Mouse (Mus musculus): ENCODE measurements around the gene 4931428L18Rik.
A peak's percentile ranks its signal among the peaks of the same experiment; 100 is the strongest.
"Not testable (repeated sequence)": the region's sequence is repeated elsewhere in the genome, so short reads cannot be mapped to it uniquely, and the experiment has no call there.

Gene 4931428L18Rik

GRCm38 (mm10) chr1:31058861-31059351 lies 163.6 kb downstream of the 4931428L18Rik start:
- no peak for DNase-seq (ENCODE audit: low spot score in 2 of 2)

DNA sequence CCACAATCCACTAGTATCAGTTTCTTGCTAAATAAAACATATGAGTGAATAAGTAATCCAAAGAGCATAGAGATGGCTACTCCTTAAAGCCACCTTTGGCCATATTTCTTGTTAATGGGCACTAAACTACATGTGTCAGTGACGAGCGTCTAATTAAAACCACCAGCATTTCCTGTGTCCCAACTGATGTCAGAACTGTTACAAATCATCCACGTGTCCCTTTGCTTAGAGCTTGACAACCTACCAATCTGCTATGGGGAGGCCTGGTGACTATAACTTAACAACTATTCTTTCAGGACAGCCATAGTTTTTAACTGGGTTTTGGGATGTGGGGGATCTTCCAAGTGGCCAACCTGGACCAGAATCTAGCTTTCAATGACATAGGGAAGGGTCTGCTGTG lies 164.3 kb downstream of the 4931428L18Rik start:
- DNase-seq (ENCODE audit: low spot score in 2 of 2): no peak

DNA sequence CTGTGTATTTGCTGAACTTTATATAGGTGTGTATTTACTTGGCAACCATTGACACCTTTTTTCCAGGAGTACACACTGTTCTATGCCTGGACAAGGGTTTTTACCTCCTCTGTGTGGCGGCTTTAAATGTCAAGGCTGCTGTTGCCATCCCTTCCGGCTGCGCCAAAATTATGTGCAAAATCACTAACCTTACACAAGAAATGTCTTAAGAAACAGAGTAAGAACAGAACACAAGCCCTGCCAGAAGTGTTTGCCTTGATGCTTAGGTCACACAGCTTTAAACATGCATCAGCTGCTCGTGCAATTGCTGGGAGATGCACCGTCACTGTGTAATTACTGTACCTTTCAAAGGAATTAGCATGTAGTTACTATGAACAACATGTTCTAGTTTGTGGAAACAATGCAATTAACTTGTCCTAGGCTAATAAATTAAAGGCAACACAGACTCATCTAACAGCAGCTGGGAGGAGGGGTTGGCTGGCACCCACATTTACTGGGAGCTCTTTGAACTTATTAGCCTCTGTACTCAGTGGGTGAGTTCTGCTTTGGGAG lies 171.0 kb downstream of the 4931428L18Rik start:
- DNase-seq (ENCODE audit: low spot score in 2 of 2): no peak

DNA sequence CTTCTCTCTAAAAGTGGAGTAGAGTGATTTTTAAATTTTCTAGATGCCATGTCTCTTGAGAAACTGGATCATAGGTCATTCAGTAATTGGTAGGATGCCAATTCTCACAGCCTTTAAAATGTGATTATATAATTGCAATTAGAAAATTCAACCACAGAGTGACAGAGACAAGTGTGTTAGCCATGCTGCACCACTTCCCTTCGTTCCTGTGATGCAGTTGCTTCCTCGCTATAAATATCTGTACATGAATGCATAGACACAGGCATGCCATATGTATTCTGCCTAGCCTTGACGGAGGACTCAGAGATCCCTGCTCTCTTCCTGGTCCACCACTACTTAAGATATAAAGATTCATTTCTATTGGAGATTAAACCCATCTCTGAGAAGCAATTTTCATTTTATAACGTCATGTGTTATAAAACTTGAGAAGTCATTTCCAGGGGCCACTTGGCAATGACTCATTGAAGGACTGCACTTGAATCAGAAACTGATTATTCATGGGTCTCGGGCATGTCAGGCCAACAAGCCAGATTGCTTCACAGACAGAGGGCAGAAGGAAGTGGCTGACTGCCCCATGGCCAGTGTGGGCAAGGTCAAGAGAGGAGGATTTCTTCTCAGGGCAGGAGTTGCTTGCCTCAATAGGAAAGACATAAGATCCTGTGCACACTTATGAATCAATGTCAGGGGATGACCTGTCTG lies 172.4 kb downstream of the 4931428L18Rik start:
- DNase-seq (ENCODE audit: low spot score in 2 of 2): no peak

DNA sequence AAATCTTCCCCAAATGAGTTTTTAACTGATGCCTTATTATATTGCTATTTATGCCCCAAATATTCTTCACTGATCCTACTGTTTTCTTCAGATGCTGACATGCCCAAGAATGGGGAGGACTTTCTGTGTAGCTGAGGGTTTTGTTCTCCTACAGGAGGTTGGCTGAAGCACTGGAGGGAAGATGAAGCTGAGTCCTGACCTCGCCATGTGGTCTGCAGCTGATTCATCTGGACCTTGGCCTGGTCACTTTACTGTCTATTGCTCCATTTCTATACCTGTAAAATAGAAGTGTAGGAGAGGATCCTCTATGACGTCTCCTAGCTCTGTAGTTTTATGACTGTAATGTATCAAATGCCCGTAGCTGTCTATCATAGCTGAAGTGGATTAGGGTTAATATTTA lies 179.3 kb downstream of the 4931428L18Rik start:
- no peak for DNase-seq (ENCODE audit: low spot score in 2 of 2)

- DNase-seq (ENCODE audit: low spot score in 2 of 2): no peak
Measured at GRCm38 (mm10) chr1:31042793-31043192, 179.7 kb downstream of the 4931428L18Rik start.

- DNase-seq (ENCODE audit: low spot score in 2 of 2): no peak
Measured at GRCm38 (mm10) chr1:31033851-31034534, 188.5 kb downstream of the 4931428L18Rik start.

DNA sequence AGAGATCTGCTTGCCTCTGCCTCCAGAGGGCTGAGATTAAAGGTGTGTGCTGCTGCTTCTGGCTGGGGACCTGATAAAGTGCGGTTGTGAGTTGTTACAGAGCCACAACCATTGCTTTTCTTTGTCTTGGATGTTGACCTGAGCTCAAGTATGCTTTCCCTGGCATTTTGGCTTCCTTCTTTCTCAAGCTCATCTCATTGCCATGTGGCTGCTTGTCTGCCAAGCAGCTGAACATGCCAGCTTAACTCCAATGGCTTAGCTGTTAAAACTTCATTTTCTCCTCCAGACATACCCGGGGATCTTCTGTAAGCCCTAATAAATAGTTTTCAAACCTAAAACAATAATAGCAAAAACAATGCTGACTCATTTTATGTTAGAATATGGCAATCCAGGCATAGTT lies 190.1 kb downstream of the 4931428L18Rik start:
- no peak for DNase-seq (ENCODE audit: low spot score in 2 of 2)

- no peak for DNase-seq (ENCODE audit: low spot score in 2 of 2)
Measured at GRCm38 (mm10) chr1:31023173-31023572, 199.3 kb downstream of the 4931428L18Rik start.

DNA sequence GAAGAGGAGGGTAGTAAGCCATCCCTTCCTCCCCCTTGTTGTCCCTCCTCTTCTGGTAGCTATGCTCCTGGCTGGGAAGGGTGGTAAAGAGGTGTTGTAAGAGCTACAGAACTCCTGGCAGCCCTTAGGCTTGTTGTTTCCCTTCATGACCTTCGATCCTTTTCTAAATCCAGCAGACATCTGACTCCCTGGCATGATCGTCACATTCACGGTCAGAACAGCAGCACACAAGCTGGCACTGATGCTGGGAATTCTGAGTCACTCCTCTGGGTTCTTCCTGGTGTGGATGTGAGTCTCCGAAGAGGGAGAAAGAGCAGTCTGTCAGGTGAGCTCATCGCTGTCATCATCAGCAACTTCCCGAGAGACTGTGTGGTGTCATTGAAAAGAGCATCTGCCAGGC lies 203.2 kb downstream of the 4931428L18Rik start:
- DNase-seq (ENCODE audit: low spot score in 2 of 2): no peak

DNA sequence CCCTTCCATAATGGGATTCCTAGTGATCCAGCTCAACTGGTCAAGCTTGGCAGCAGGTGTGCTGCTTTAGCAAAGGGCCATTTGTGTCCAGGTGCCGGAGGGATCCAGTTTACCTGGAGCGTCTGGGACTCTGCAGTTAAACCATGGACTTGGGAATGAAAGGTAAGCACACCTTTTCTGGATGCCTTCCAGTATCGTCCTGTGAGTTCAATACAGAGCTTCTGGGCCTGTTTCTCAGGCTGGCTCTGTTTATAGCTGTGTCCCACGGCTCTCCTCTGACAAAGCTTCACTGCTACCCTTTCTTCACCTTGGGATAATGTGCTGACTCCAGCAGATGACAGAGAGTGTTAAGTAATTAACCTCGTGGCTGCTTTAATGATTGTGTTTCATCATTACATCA lies 205.1 kb downstream of the 4931428L18Rik start:
- no peak for DNase-seq (ENCODE audit: low spot score in 2 of 2)

DNA sequence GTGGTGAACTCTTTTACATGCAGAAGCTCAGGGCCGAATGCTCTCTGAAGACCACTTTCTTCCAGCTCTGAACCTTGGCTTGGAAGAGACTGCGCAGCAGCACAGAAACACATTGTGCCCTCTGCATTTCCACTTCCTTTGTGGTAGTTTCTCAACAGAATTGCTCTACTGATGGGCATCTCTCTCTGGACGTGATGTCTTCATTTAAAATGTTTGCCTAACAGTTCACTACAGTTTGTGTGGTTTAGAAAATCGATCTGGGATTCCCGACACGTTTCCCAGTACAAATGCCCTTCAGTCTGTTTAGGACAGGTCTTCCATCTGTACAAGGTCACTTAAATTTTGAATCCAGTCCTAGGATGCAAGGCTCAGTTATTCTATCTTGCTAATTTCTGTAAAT lies 206.4 kb downstream of the 4931428L18Rik start:
- DNase-seq (ENCODE audit: low spot score in 2 of 2): no peak

- DNase-seq (ENCODE audit: low spot score in 2 of 2): no peak
Measured at GRCm38 (mm10) chr1:31015261-31015660, 207.2 kb downstream of the 4931428L18Rik start.

GRCm38 (mm10) chr1:30977868-30978267 lies 244.6 kb downstream of the 4931428L18Rik start, which contains the start of gene AC153137.1:
Gene AC153137.1, minus strand, starts transcription at chr1:30977968.
- not testable (repeated sequence) for DNase-seq (ENCODE audit: low spot score in 2 of 2)

DNA sequence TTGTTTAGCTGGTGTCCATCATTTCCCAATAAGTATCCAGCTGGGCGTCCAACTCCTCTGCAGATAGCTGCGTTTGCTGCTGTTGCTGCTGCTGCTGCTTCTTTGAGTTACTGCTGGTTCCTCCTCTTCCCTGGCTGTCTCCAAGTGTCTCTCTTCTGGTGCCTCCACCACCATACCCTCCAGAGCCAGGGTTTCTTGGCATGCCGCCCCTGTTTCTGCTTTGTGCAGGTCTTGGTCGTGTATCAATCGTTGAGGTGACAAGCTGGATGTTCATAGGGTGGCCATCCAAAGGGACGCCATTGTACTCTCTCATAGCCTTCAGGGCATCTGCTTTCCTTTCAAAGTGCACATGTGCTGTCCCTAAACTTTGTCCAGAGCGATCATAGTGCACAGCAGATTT lies 245.2 kb downstream of the 4931428L18Rik start:
- not testable (repeated sequence) for DNase-seq (ENCODE audit: low spot score in 2 of 2)

- DNase-seq (ENCODE audit: low spot score in 2 of 2): no peak
Measured at GRCm38 (mm10) chr1:30951795-30952194, 270.7 kb downstream of the 4931428L18Rik start.

DNA sequence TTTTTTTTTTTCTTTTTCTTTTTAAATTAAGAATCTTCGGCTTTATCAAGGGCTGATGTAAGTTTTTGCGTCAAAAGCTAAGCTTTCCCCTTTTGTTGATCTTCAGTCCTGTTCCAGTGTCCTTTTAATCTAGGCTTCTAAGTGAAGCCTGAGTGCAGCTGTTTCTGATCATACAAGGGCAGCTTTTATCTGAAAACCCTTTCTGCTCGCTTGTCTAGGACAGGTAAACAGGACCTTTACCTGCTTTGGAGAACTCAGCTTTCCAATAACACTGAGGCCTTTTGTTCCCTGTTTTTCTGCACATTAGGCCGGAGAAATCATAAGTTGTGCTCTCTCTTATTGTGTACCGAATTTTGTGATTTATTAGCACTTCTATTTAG lies 272.0 kb downstream of the 4931428L18Rik start:
- no peak for DNase-seq (ENCODE audit: low spot score in 2 of 2)

- peak; percentile 92 to 95 for DNase-seq (ENCODE audit: low spot score in 2 of 2)
Measured at GRCm38 (mm10) chr1:30949710-30950455, 272.6 kb downstream of the 4931428L18Rik start.

DNA sequence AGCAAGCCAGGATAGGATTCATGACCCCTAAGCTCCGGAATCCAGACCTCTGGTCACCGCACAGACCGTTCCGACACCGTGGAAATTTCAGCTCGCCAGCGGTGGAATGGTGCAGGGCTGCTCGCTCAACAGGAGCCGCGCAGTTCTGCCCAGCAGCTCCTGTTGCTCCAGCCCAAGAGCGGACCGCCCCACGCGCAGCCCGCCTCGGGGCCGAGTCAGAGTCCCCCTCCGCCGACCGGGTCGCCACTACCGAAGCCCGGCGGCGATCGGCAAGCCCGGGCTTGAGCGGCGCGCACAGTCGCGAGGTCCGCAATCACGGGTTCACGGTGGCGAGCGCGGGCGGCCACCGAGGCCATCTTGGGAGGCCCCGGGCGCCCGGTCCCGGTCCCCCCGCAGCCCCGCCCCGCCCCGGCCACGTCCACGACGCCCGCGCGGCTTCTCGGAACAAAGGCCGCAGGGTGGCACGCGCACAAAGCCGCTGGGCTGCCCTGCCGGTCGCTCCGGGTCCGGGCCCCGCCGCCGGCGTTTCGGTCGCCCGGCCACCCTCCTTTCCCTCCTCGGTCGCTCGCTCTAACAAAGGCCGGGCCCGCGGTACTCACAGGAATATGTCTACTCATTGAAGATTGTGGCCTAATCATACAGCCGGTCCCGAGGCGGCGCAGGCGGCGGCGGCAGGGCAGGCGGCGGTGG lies 273.4 kb downstream of the 4931428L18Rik start:
- peak; percentile 25 to 38 for DNase-seq (ENCODE audit: low spot score in 2 of 2)

GRCm38 (mm10) chr1:30948361-30948949 lies 274.0 kb downstream of the 4931428L18Rik start:
- no peak for DNase-seq (ENCODE audit: low spot score in 2 of 2)

Measured in frontal cortex, postnatal 25 days (tissue).